Comparison of ENCODE assay signal across 21 mouse cellular contexts in genomic region chr1:129838486-129838885, GRCm38 (mm10).
DNase-seq lines count a peak whose midpoint lies in the region; ATAC-seq lines count a peak whose summit lies in the region.
"Had no signal": no experiment of that assay in that cellular context is flagged by ENCODE, and none has a peak within 500 bp of the region (broad histone marks: within the 10 kb centered on the region; RNA-seq: fewer than 3 reads in every experiment).

No protein-coding gene starts in this region.

- H3K4me3 ChIP-seq in kidney, embryonic 16.5 days (ENCODE audit: low read length) = no peak overlapping the region

- peak; percentile 23; the same call in 1 of the 2 replicates for ATAC-seq in kidney, embryonic 16.5 days (ENCODE audit: low FRiP score, low TSS enrichment)
- ATAC-seq: activated CD4-positive, CD25-positive, alpha-beta regulatory T cell, adult 4 months; CD4-positive, CD25-positive, alpha-beta regulatory T cell, adult 4 months; Patski had no signal

- DNase-seq in kidney, postnatal 25 days = no peak
- DNase-seq in retina, embryonic 14.5 days (ENCODE audit: low spot score) = peak; percentile 69
- DNase-seq in retina, postnatal 1 day = peak; percentile 69
- DNase-seq in embryo, embryonic 10 days (ENCODE audit: low spot score) = no peak
- no peak for DNase-seq in layer of hippocampus, adult 8-10 months (ENCODE audit: low spot score in 2 of 2)
- DNase-seq: adrenal gland, adult 2 months; adrenal gland, adult 8-10 months; adrenal gland, postnatal 10 days; adrenal gland, postnatal 14 days; adrenal gland, postnatal 25 days; adrenal gland, postnatal 36 days; B cell, adult 2 months; cerebellum, adult 11 months; cerebellum, adult 11-12 months; cerebellum, adult 18-20 months had no signal

- H3K36me3 ChIP-seq in kidney, embryonic 16.5 days (ENCODE audit: insufficient read depth, low read length) = no peaks in the 10 kb centered on the region
- H3K36me3 ChIP-seq: G1E had no signal

- no peaks in the 10 kb centered on the region for H3K9me3 ChIP-seq in kidney, embryonic 16.5 days (ENCODE audit: low read length)
- H3K9me3 ChIP-seq: G1E had no signal

- H3K4me2 ChIP-seq in kidney, embryonic 16.5 days (replicated peaks; ENCODE audit: low read depth, low read length) = no peak overlapping the region

- H3K4me1 ChIP-seq in kidney, embryonic 16.5 days (ENCODE audit: insufficient read depth, low read length) = 0 out of 2 replicates have a peak, but pooled peaks cover 5% of the 10 kb centered on the region

- no peak overlapping the region for H3K27ac ChIP-seq in kidney, embryonic 16.5 days (ENCODE audit: low read length)

- H3K9ac ChIP-seq in kidney, embryonic 16.5 days (replicated peaks; ENCODE audit: low read length) = no peak overlapping the region

- no peaks in the 10 kb centered on the region for H3K27me3 ChIP-seq in kidney, embryonic 16.5 days (ENCODE audit: insufficient read depth, low read length)
- H3K27me3 ChIP-seq: CH12.LX had no signal

Comparison
In these comparisons a context has a peak if more than half of its experiments do, and no peak if none do; other contexts are left out.
1. DNase-seq: peak in retina, embryonic 14.5 days (single experiment) and retina, postnatal 1 day (single experiment); none in kidney, postnatal 25 days (0 of 2), embryo, embryonic 10 days (single experiment) and layer of hippocampus, adult 8-10 months (0 of 2).